ENCODE assay signal across 7 mouse cellular contexts in genomic region chr4:121214793-121215304, GRCm38 (mm10). TPM values are rescaled to one million over a fixed set of nuclear protein-coding genes. Genes with fewer than 3 reads are reported as not detected.
DNase-seq lines count a peak whose midpoint lies in the region; ATAC-seq and TF ChIP-seq lines count a peak whose summit lies in the region.

TSS of gene Rlf (minus strand) at chr4:121215084.

- H3K4me3 ChIP-seq in embryonic facial prominence, embryonic 10.5 days, result peak within 1 kb of the TSS; percentile 97
- peak within 1 kb of the TSS; percentile 99 for H3K4me3 ChIP-seq in intestine, postnatal 0 days (ENCODE audit: low read depth, low read length)
- peak within 1 kb of the TSS; percentile 92 for H3K4me3 ChIP-seq in midbrain, embryonic 12.5 days
- H3K4me3 ChIP-seq in small intestine, adult 2 months (ENCODE audit: low read depth, low read length), result peak within 1 kb of the TSS; percentile 97

- no peaks in the 10 kb centered on the region for H3K27me3 ChIP-seq in embryonic facial prominence, embryonic 10.5 days (replicated peaks; ENCODE audit: low read depth, poor library complexity, severe bottlenecking)
- no peaks in the 10 kb centered on the region for H3K27me3 ChIP-seq in intestine, postnatal 0 days (replicated peaks; ENCODE audit: control insufficient read depth, insufficient read depth, low read length)
- peaks cover 19% of the 10 kb centered on the region for H3K27me3 ChIP-seq in midbrain, embryonic 12.5 days
- no peaks in the 10 kb centered on the region for H3K27me3 ChIP-seq in small intestine, adult 2 months (ENCODE audit: control insufficient read depth, insufficient read depth, low read length)

- under 1% methylated on average over 48 of the region's 48 CpGs for WGBS in embryonic facial prominence, embryonic 10.5 days
- WGBS in intestine, postnatal 0 days, result under 1% methylated on average over 48 of the region's 48 CpGs
- 1% methylated on average over 47 of the region's 48 CpGs for WGBS in midbrain, embryonic 12.5 days
- WGBS in small intestine, adult 2 months, result 1% methylated on average over 48 of the region's 48 CpGs

- TF ChIP-seq CTCF in intestine, postnatal 0 days (IDR thresholded peaks at IDR 0.05; ENCODE audit: low read depth), result no peak
- no peak for TF ChIP-seq CTCF in small intestine, adult 2 months (IDR thresholded peaks at IDR 0.05; ENCODE audit: extremely low read depth, insufficient read length, insufficient replicate concordance, low read depth, low read length)

- H3K4me2 ChIP-seq in intestine, postnatal 0 days (replicated peaks; ENCODE audit: low read depth), result peak within 1 kb of the TSS; percentile 79
- peak within 1 kb of the TSS; percentile 72 for H3K4me2 ChIP-seq in midbrain, embryonic 12.5 days (replicated peaks)

- 0 out of 2 replicates have a peak, but pooled peaks cover 3% of the 10 kb centered on the region for H3K36me3 ChIP-seq in embryonic facial prominence, embryonic 10.5 days (replicated peaks)
- no peaks in the 10 kb centered on the region for H3K36me3 ChIP-seq in intestine, postnatal 0 days (ENCODE audit: control insufficient read depth, insufficient read depth)
- H3K36me3 ChIP-seq in midbrain, embryonic 12.5 days, result no peaks in the 10 kb centered on the region
- H3K36me3 ChIP-seq in small intestine, adult 2 months (ENCODE audit: control insufficient read depth, insufficient read depth, low read length), result no peaks in the 10 kb centered on the region

- peak within 1 kb of the TSS; percentile 96 for H3K9ac ChIP-seq in intestine, postnatal 0 days (ENCODE audit: low read depth, low read length)
- H3K9ac ChIP-seq in midbrain, embryonic 12.5 days (replicated peaks), result peak within 1 kb of the TSS; percentile 93

- H3K9me3 ChIP-seq in embryonic facial prominence, embryonic 10.5 days, result no peaks in the 10 kb centered on the region
- no peaks in the 10 kb centered on the region for H3K9me3 ChIP-seq in intestine, postnatal 0 days (ENCODE audit: control insufficient read depth)
- H3K9me3 ChIP-seq in midbrain, embryonic 12.5 days, result no peaks in the 10 kb centered on the region

- ATAC-seq in intestine, postnatal 0 days, result peak; percentile 98
- ATAC-seq in midbrain, embryonic 12.5 days (ENCODE audit: low FRiP score, low read depth), result peak; percentile 97

- peak; percentile 74 for TF ChIP-seq POLR2A in small intestine, adult 2 months (IDR thresholded peaks at IDR 0.05; ENCODE audit: low read depth, low read length)

- intact Hi-C loops in left cerebral cortex, postnatal 4 days (cut with DNase I), result no loop called here

- peak; percentile 100 for DNase-seq in adrenal gland, postnatal 10 days
- DNase-seq in embryonic facial prominence, embryonic 10.5 days (ENCODE audit: low spot score), result peak; percentile 98
- DNase-seq in gonadal fat pad, adult 2 months (ENCODE audit: low read depth), result peak; percentile 40
- DNase-seq in left cerebral cortex, postnatal 4 days, result peak; percentile 100

- H3K27ac ChIP-seq in embryonic facial prominence, embryonic 10.5 days (replicated peaks), result peak within 1 kb of the TSS; percentile 95
- peak within 1 kb of the TSS; percentile 82 for H3K27ac ChIP-seq in intestine, postnatal 0 days (ENCODE audit: low read depth, low read length)
- peak within 1 kb of the TSS; percentile 91 for H3K27ac ChIP-seq in midbrain, embryonic 12.5 days (replicated peaks)
- peak within 1 kb of the TSS; percentile 52 for H3K27ac ChIP-seq in small intestine, adult 2 months (ENCODE audit: insufficient read depth, low read depth, low read length)

- peaks cover 17% of the 10 kb centered on the region for H3K4me1 ChIP-seq in embryonic facial prominence, embryonic 10.5 days
- peaks cover 5% of the 10 kb centered on the region; the same call in 1 of the 2 replicates for H3K4me1 ChIP-seq in intestine, postnatal 0 days (replicated peaks; ENCODE audit: control insufficient read depth, insufficient read depth, low read length)
- peaks cover 18% of the 10 kb centered on the region for H3K4me1 ChIP-seq in midbrain, embryonic 12.5 days
- H3K4me1 ChIP-seq in small intestine, adult 2 months (ENCODE audit: control insufficient read depth, insufficient read depth, insufficient read length, low read length), result peaks cover 5% of the 10 kb centered on the region; the same call in 1 of the 2 replicates

RNA-seq across cellular contexts. Expression of gene Rlf, which starts in this region (rescaled TPM):
- total RNA-seq in adrenal gland, postnatal 10 days (2021), result 10 to 100 TPM; 16.1 to 16.7 TPM
- polyA plus RNA-seq in embryonic facial prominence, embryonic 10.5 days (2016; fragmentation: Nextera tagmentation; extraction: Ambion mirVana), result 28.0 and 30.7 TPM in 2 replicates
- 4.6 and 5.5 TPM in 2 replicates for polyA plus RNA-seq in gonadal fat pad, adult 2 months (2012; rRNA removed)
- polyA plus RNA-seq in intestine, postnatal 0 days (2015; fragmentation: Nextera tagmentation; extraction: Ambion mirVana), result 4.5 and 5.7 TPM in 2 replicates
- 10 to 100 TPM; 35.8 to 36.2 TPM for total RNA-seq in left cerebral cortex, postnatal 4 days (2021)
- polyA plus RNA-seq in midbrain, embryonic 12.5 days (2016; fragmentation: Nextera tagmentation; extraction: Ambion mirVana), result 35.6 and 38.3 TPM in 2 replicates
- 0.83 and 1.2 TPM in 2 replicates for polyA plus RNA-seq in small intestine, adult 2 months (2012; rRNA removed)

Comparison
In these comparisons a context has a peak if more than half of its experiments do, and no peak if none do; other contexts are left out.
1. Peak in every context shown above with its lines: DNase-seq, ATAC-seq, H3K4me3 ChIP-seq and H3K27ac ChIP-seq.
2. DNase-seq: peak in every context shown above with its lines; median percentile 100 in adrenal gland, postnatal 10 days; 100 in left cerebral cortex, postnatal 4 days; 98 in embryonic facial prominence, embryonic 10.5 days; 40 in gonadal fat pad, adult 2 months.